Mouse (Mus musculus): Measurements from ENCODE around the gene Fen1.

The Fen1 gene

GRCm38 (mm10) chr19:10213796-10214471, 10.0 kb upstream of the Fen1 start:
- WGBS: 79% methylated on average over 10 of the region's 10 CpGs

- WGBS: 87% methylated on average over 4 of the region's 4 CpGs
Observed at GRCm38 (mm10) chr19:10210885-10211284, 6.9 kb upstream of the Fen1 start.

GRCm38 (mm10) chr19:10208851-10209250, 4.9 kb upstream of the Fen1 start:
- 79% methylated on average over 3 of the region's 3 CpGs for WGBS

- 40% methylated on average over 6 of the region's 6 CpGs for WGBS
Observed at GRCm38 (mm10) chr19:10205051-10205450, 1.1 kb upstream of the Fen1 start.

- WGBS: 2% methylated on average over 5 of the region's 5 CpGs
Observed at GRCm38 (mm10) chr19:10204616-10205001, 640 bp upstream of the Fen1 start.

- WGBS: 1% methylated on average over 23 of the region's 23 CpGs
Observed at GRCm38 (mm10) chr19:10203146-10203847, 672 bp downstream of the Fen1 start.

GRCm38 (mm10) chr19:10198723-10199122, 5.2 kb downstream of the Fen1 start:
- WGBS: 23% methylated on average over 3 of the region's 3 CpGs

- 76% methylated on average over 2 of the region's 2 CpGs for WGBS
Observed at GRCm38 (mm10) chr19:10198286-10198685, 5.7 kb downstream of the Fen1 start.

GRCm38 (mm10) chr19:10197130-10197529, 6.8 kb downstream of the Fen1 start:
- whole genome bisulfite sequencing: 80% methylated on average over 4 of the region's 4 CpGs

- 46% methylated on average over 5 of the region's 5 CpGs for WGBS
Observed at GRCm38 (mm10) chr19:10195252-10195651, 8.7 kb downstream of the Fen1 start.

GRCm38 (mm10) chr19:10194337-10194736, 9.6 kb downstream of the Fen1 start:
- WGBS: 73% methylated on average over 11 of the region's 11 CpGs

GRCm38 (mm10) chr19:10191326-10191725, 12.6 kb downstream of the Fen1 start:
- WGBS: 74% methylated on average over 7 of the region's 7 CpGs

- 23% methylated on average over 2 of the region's 2 CpGs for WGBS
Observed at GRCm38 (mm10) chr19:10190796-10191195, 13.2 kb downstream of the Fen1 start.

- WGBS: 91% methylated on average over 8 of the region's 8 CpGs
Observed at GRCm38 (mm10) chr19:10189940-10190339, 14.0 kb downstream of the Fen1 start.

- WGBS: 76% methylated on average over 6 of the region's 6 CpGs
Observed at GRCm38 (mm10) chr19:10189022-10189421, 14.9 kb downstream of the Fen1 start.

GRCm38 (mm10) chr19:10188281-10188811, 15.6 kb downstream of the Fen1 start:
- WGBS: 53% methylated on average over 10 of the region's 10 CpGs

GRCm38 (mm10) chr19:10186569-10186968, 17.4 kb downstream of the Fen1 start:
- WGBS: 84% methylated on average over 8 of the region's 8 CpGs

- 67% methylated on average over 3 of the region's 3 CpGs for WGBS
Observed at GRCm38 (mm10) chr19:10185876-10186275, 18.1 kb downstream of the Fen1 start.

GRCm38 (mm10) chr19:10184096-10184495, 19.9 kb downstream of the Fen1 start:
- WGBS: 19% methylated on average over 12 of the region's 12 CpGs

- 4% methylated on average over 35 of the region's 35 CpGs for WGBS
Observed at GRCm38 (mm10) chr19:10183299-10183983, 20.5 kb downstream of the Fen1 start.

GRCm38 (mm10) chr19:10182670-10183298, 21.2 kb downstream of the Fen1 start, which contains the start of gene Fads1:
TSS of gene Fads1 (plus strand) at chr19:10182888.
- under 1% methylated on average over 70 of the region's 70 CpGs for WGBS

- WGBS: 10% methylated on average over 7 of the region's 7 CpGs
Observed at GRCm38 (mm10) chr19:10182142-10182541, 21.8 kb downstream of the Fen1 start.
